Mouse (Mus musculus): ENCODE data around the gene Clpb.
"Not testable (repeated sequence)": the region's sequence is repeated elsewhere in the genome, so short reads cannot be mapped to it uniquely, and the experiment has no call there.

The Clpb gene

GRCm38 (mm10) chr7:101663514-101664159 lies at the start of gene Clpb:
TSS of gene Clpb (plus strand) at chr7:101663633.
- DNase-seq (ENCODE audit: low read depth): peak; percentile 90

DNA sequence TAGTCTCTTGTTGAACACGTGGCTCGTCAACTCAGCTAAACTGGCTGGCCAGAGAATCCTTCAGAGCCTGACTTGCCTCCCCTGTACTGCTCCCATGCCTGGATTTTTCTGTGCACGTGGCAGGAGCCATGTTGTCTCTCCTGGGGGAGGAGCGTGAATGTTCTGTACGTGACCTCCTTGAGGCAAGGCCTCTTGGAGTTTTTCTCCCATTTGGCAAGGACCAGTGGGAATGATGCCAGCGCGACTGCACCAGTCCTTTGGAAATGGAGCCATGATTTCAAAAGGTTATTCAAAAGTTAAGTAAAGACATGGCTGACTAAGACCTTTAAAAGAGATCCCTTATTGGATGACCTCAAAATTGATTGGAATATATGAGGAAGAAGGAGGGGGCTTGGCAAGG lies 48.0 kb upstream of the Clpb start:
- no peak for DNase-seq (ENCODE audit: low read depth)

GRCm38 (mm10) chr7:101616136-101616835 lies 47.1 kb upstream of the Clpb start:
- DNase-seq (ENCODE audit: low read depth): no peak

DNA sequence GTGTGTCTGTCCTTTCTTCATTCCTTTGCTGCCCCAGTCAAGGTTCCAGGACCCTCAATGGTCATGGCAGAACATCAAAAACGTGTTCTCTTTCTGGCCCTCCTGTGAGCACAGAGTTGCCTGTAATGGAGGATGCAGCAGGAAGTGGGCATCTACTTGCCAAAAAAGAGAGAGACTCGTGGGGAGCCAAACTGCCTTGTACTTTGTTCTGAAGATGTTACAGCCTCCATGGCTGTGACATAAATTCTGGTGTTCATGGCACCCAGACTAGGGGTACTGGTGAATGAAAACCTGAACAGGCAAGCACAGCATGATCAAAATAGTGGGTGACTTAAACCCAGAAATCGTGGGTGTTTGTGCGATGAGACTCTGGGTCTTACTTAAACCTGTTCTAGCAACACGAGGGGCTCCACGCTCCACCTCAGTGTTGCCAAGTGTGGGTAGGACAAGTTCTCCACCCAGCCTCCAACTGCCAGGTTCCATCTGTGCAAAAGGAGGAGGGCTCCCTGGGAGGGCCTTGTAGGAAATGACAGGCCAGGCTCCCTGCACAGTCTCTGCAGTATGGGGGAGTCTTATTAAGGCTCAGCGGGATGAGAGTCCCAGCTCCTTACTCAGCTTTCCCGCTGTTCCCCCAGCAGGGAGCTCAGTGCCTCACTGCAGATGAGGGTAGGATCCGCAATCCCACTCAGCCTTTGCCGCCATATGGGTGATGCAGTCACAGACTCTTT lies 45.8 kb upstream of the Clpb start:
- no peak for DNase-seq (ENCODE audit: low read depth)

DNA sequence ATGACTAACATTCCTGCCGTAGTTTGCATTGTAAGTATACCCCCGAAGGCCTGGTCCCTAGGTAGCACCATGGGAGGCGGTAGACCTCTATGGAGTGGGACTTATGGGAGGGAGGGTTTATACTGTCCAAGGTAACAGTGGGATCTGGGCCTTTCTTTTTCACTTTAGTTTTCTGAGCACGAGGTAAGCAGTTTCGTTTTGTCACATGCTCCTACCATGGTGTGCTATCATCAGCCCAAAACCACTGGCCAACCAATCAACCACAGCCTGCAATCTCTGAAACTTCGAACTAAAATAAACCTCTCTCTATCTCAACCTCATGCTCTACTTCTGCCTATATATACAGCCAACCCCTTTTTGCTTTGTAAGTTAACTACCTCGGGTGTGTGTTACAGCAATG lies 45.2 kb upstream of the Clpb start:
- no peak for DNase-seq (ENCODE audit: low read depth)

- peak; percentile 19 for DNase-seq (ENCODE audit: low read depth)
Measured at GRCm38 (mm10) chr7:101620373-101620772, 43.1 kb upstream of the Clpb start.

GRCm38 (mm10) chr7:101621861-101622260 lies 41.6 kb upstream of the Clpb start:
- DNase-seq (ENCODE audit: low read depth): not testable (repeated sequence)

DNA sequence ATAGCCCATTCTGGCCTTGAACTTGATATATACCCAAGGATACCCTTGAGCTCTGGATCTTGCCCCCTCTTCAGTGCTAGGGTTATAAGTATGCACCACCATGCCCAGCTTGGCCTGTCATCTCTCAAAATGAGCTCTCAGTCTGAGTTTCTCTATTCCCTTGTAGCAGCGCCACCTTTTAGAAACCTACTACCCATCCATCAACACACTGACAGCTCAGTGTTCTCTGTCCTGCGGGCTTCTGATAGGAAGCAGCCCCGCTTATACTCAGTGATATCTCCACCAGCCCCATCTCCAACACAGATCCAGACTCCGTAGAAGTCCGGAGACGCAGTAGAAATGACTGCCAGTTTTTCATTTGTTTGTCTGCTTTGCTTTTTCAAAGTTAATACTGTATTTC lies 39.1 kb upstream of the Clpb start:
- no peak for DNase-seq (ENCODE audit: low read depth)

DNA sequence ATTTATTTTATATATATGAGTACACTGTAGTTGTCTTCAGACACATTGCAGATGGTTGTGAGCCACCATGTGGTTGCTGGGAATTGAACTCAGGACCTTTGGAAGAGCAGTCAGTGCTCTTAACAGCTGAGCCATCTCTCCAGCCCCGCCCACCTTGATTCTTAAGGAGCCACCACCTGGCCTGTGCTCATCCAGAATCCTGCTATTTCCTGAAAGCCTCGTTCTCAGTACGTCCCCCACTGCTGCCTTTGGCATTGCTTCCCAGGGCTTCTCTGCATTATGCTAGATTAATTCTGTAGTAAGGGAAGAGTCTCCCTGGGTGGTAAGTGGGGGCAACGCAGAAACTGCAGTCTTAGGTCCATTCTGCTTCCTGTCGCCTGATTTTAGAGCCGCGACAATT lies 36.3 kb upstream of the Clpb start:
- DNase-seq (ENCODE audit: low read depth): not testable (repeated sequence)

DNA sequence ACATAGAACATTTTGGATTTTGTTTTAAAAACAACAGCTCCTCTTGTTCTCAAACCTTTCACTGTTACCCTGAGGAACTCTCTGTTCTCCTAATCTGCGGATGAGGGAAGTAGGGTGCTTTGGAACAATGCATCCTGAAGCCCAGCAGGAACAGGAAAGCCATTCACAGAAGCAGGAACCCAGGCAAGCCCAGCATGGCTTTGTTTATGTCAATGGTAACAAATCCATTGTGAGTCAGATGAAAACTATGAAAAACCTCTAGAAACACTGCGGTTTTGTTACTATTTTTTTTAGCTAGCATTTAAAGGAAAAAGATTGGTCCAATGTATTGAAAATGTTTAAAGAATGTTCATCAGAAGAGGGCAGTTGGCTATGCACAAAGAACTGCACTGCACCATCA lies 35.0 kb upstream of the Clpb start:
- no peak for DNase-seq (ENCODE audit: low read depth)

- no peak for DNase-seq (ENCODE audit: low read depth)
Measured at GRCm38 (mm10) chr7:101633629-101634177, 29.7 kb upstream of the Clpb start.

DNA sequence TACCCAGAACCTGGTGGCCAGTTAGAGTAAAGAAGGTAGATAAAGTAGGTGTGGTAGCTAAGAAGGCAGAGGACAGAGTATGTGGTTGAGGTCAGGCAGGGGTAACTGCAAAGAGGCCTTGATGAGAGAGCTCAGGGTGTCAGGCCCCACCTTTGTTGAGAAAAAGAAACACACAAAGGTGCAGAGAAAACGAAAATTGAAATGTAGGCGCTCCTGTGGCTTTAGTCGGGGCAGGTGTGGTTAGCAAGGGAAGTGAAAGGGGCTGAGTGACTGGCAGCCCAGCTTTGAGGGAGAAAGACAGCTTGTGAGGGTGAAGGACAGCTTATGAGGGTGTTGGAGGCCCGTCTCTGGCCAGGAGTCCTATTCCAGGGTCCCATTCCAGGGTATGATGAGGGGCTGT lies 28.9 kb upstream of the Clpb start:
- DNase-seq (ENCODE audit: low read depth): no peak

GRCm38 (mm10) chr7:101636056-101636455 lies 27.4 kb upstream of the Clpb start:
- no peak for DNase-seq (ENCODE audit: low read depth)

DNA sequence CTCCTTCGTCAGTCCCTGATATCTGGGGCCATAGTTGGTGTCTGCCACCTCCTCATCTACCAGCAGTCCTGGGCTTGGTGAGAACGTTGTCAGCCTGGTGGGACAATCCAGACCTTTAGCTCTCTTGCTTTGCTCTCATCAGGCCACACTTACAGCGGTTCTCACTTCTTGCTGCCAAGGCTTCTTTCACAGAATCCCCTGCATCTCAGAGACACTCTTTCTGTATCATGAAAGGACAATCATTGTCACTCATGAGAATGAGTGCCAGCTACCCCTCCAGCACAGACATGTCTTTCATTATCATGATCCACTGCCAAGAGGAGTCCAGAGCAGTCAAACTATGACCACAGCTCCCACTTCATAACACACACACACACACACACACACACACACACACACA lies 19.6 kb upstream of the Clpb start:
- no peak for DNase-seq (ENCODE audit: low read depth)

DNA sequence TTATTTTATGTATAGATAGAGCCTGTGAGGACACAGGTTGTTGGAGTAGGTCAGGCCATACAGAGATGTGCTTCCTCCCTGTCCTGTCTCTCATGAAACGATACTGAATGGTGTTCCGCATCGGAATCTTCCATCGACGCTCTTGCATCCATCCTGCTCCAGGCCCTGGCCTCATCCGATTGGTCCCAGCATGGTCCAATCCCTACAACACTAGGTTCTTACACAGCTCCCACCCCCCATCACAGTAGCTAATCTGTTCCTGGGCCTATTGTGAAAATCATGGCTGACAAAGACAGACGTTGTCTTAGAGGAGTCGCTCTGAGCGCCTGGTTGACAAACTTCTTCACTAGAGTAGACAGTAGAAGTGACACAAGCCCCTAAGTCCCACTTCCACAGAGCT lies 13.7 kb upstream of the Clpb start:
- no peak for DNase-seq (ENCODE audit: low read depth)

DNA sequence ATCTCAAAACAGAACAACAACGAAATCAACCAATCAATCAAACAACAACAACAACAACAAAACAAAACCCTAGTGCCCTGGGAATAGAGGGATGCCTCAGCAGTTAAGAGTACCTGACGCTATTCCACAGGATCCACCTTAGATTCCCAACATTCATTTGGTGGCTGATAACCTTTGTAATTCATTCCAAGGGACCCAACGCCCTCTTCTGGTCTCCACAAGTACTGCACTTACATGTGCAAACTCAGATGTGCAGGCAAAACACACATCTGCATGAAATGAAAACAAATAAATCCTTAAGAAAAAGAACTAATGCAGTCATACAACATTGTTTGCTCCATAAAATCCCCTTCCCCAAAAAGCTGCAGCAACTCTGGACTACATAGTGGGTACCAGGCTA lies 12.9 kb upstream of the Clpb start:
- no peak for DNase-seq (ENCODE audit: low read depth)

GRCm38 (mm10) chr7:101653681-101654209 lies 9.7 kb upstream of the Clpb start:
- DNase-seq (ENCODE audit: low read depth): no peak

DNA sequence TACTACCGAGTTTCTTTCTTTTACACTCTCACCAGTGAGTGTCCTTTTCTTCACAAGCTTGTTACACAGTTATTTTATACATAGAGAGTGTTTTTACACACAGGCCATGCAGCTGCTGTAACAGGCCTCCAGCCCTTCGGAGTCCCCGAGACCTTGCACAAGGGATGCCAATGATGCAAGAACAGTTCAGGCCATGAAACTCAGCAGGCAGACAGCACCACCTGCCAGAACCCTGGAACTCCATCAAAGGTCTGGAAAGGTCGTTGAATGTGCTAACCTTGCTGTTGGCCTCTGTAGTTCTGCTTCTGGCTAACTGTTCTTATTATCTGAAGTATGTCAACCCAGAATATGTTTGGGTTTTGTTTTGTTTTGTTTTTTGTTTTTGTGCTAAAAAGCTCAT lies 8.5 kb upstream of the Clpb start:
- DNase-seq (ENCODE audit: low read depth): no peak

DNA sequence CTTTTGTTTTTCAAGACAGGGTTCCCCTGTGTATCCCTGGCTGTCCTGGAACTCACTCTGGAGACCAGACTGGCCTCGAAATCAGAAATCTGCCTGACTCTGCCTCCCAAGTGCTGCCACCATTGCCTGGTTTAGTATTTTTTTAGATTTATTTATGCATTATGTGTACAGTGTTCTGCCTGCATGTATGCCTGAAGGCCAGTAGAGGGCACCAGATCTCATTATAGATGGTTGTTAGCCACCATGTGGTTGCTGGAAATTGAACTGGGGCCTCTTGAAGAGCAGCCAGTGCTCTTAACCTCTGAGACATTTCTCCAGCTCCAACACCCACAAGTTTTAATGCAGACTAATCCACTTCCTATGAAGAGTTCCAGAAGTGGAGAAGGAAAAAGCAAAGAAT lies 1.4 kb upstream of the Clpb start:
- no peak for DNase-seq (ENCODE audit: low read depth)

GRCm38 (mm10) chr7:101666581-101666980 lies 3.1 kb downstream of the Clpb start:
- DNase-seq (ENCODE audit: low read depth): no peak

- no peak for DNase-seq (ENCODE audit: low read depth)
Measured at GRCm38 (mm10) chr7:101671601-101672280, 8.3 kb downstream of the Clpb start.

- DNase-seq (ENCODE audit: low read depth): no peak
Measured at GRCm38 (mm10) chr7:101673497-101673896, 10.1 kb downstream of the Clpb start.
